Mouse (Mus musculus): ENCODE measurements around the gene Olfr1140.

Gene Olfr1140

GRCm38 (mm10) chr2:87743452-87743851, at the start of gene Olfr1140:
Gene Olfr1140 (plus strand): TSS chr2:87743752.
- no peak for DNase-seq (ENCODE audit: low spot score)

GRCm38 (mm10) chr2:87693847-87694246, 49.7 kb upstream of the Olfr1140 start, which contains the start of gene Olfr1136:
Gene Olfr1136 (minus strand): TSS chr2:87693947.
- no peak for DNase-seq (ENCODE audit: low spot score)

- no peak for DNase-seq (ENCODE audit: low spot score)
Measured at GRCm38 (mm10) chr2:87713079-87713478, 30.5 kb upstream of the Olfr1140 start, which contains the start of gene Olfr1137. Gene Olfr1137 (minus strand): TSS chr2:87713179.

- no peak for DNase-seq (ENCODE audit: low spot score)
Measured at GRCm38 (mm10) chr2:87739878-87740277, 3.7 kb upstream of the Olfr1140 start, which contains the start of gene Olfr1138. Gene Olfr1138 (minus strand): TSS chr2:87739978.

- no peak for DNase-seq (ENCODE audit: low spot score)
Measured at GRCm38 (mm10) chr2:87753891-87754290, 10.3 kb downstream of the Olfr1140 start, which contains the start of gene Olfr1141. Gene Olfr1141 (minus strand): TSS chr2:87753991.

- DNase-seq (ENCODE audit: low spot score), result no peak
Measured at GRCm38 (mm10) chr2:87776143-87776542, 32.6 kb downstream of the Olfr1140 start.

GRCm38 (mm10) chr2:87779183-87779582, 35.6 kb downstream of the Olfr1140 start, which contains the start of gene Olfr152:
Gene Olfr152 (plus strand): TSS chr2:87779483.
- DNase-seq (ENCODE audit: low spot score), result no peak

Measured in embryo, embryonic 10 days (tissue).